9 mouse cellular contexts compared by ENCODE assay signal in genomic region chr11:53931091-53931943, GRCm38 (mm10). TPM values are rescaled to one million over a fixed set of nuclear protein-coding genes. Genes with fewer than 3 reads are reported as not detected.
A peak's percentile ranks its signal among the peaks of the same experiment; 100 is the strongest.
DNase-seq lines count a peak whose midpoint lies in the region; ATAC-seq and TF ChIP-seq lines count a peak whose summit lies in the region.
"Had no signal": no experiment of that assay in that cellular context is flagged by ENCODE, and none has a peak within 500 bp of the region (broad histone marks: within the 10 kb centered on the region; RNA-seq: fewer than 3 reads in every experiment).

No protein-coding gene starts in this region.

- H3K9ac ChIP-seq in MEL (ENCODE audit: control insufficient read depth, low read depth, low read length, poor library complexity, severe bottlenecking), result no peak overlapping the region
- H3K9ac ChIP-seq: limb, embryonic 13.5 days had no signal

- TF ChIP-seq EP300 in MEL (IDR thresholded peaks at IDR 0.05; ENCODE audit: low read depth in 1 of 2, low read length in 2 of 2), result no peak

- no peaks in the 10 kb centered on the region for H3K79me2 ChIP-seq in MEL (ENCODE audit: control insufficient read depth, insufficient read depth, low read length, poor library complexity)

- no peak for TF ChIP-seq POLR2A in MEL (IDR thresholded peaks at IDR 0.05; ENCODE audit: control insufficient read depth in 1 of 2, insufficient read depth in 1 of 2, low read depth in 1 of 2, low read length in 2 of 2, poor library complexity in 1 of 2)

- H3K27ac ChIP-seq in MEL (ENCODE audit: control insufficient read depth, low read depth, low read length), result no peak overlapping the region
- peak overlapping the region; percentile 57; the same call in 1 of the 2 replicates for H3K27ac ChIP-seq in gastrocnemius, adult 2 months
- H3K27ac ChIP-seq: limb, embryonic 13.5 days had no signal

- peak; percentile 63 for DNase-seq in A20 (ENCODE audit: low read depth, low spot score)
- DNase-seq in MEL (ENCODE audit: low read depth, low spot score), result peak; percentile 80
- peak; percentile 59 for DNase-seq in cerebellum, adult 11-12 months
- peak; percentile 69 for DNase-seq in gastrocnemius, adult 2 months
- peak; percentile 53 to 62 for DNase-seq in kidney, postnatal 25 days
- peak; percentile 73 for DNase-seq in lung, postnatal 10 days
- peak; percentile 60 for DNase-seq in right cerebral cortex, postnatal 4 days

- H3K36me3 ChIP-seq in MEL (ENCODE audit: control insufficient read depth in 1 of 2, insufficient read depth in 2 of 2, low read length in 2 of 2), result no peaks in the 10 kb centered on the region
- H3K36me3 ChIP-seq: limb, embryonic 13.5 days had no signal

- H3K27me3 ChIP-seq in MEL (ENCODE audit: control insufficient read depth in 1 of 2, insufficient read depth in 2 of 2, low read length in 2 of 2), result peaks cover 0 to 6% of the 10 kb centered on the region in 2 experiments; a peak in 3 of 4 replicates
- H3K27me3 ChIP-seq: limb, embryonic 13.5 days had no signal

- intact Hi-C loops in gastrocnemius, adult 2 months (cut with DNase I), result loop anchor here (2.0 to 10.0 kb wide), 3 partner anchors 56 to 325 kb away; no protein-coding TSS in a partner anchor

- TF ChIP-seq RAD21 in MEL (IDR thresholded peaks at IDR 0.05; ENCODE audit: low read depth, low read length), result peak; percentile 87

- no peaks in the 10 kb centered on the region for H3K9me3 ChIP-seq in MEL (replicated peaks; ENCODE audit: insufficient read depth, low read length)
- H3K9me3 ChIP-seq: limb, embryonic 13.5 days had no signal

- ATAC-seq in activated CD4-positive, CD25-positive, alpha-beta regulatory T cell, adult 4 months, result no peak

- peak; percentile 61 to 92 (median 80) for TF ChIP-seq CTCF in MEL (IDR thresholded peaks at IDR 0.05 in 2 of 3, conservative IDR thresholded peaks at IDR 0.05 in 1 of 3; ENCODE audit: control insufficient read depth in 1 of 3, insufficient read depth in 1 of 3, low read depth in 2 of 3, low read length in 3 of 3, poor library complexity in 1 of 3, severe bottlenecking in 1 of 3)
- peak; percentile 72 for TF ChIP-seq CTCF in gastrocnemius, adult 2 months (IDR thresholded peaks at IDR 0.05)

- H3K4me1 ChIP-seq in MEL (ENCODE audit: control insufficient read depth in 1 of 2, insufficient read depth in 2 of 2, low read length in 2 of 2), result peaks cover 2 to 4% of the 10 kb centered on the region in 2 experiments; a peak in 3 of 4 replicates

- no peak overlapping the region for H3K4me3 ChIP-seq in MEL (ENCODE audit: control insufficient read depth in 1 of 2, insufficient read depth in 1 of 2, low read depth in 2 of 2, low read length in 2 of 2)
- H3K4me3 ChIP-seq in gastrocnemius, adult 2 months, result peak overlapping the region; percentile 21; the same call in 1 of the 2 replicates
- H3K4me3 ChIP-seq: limb, embryonic 13.5 days had no signal

TF ChIP-seq in MEL, 35 proteins besides CTCF, POLR2A, EP300 and RAD21:
- TF ChIP-seq HCFC1 (IDR thresholded peaks at IDR 0.05; ENCODE audit: low read depth, low read length) (no peak), ZC3H11A (IDR thresholded peaks at IDR 0.05; ENCODE audit: low read depth, low read length) (peak; percentile 73), MAZ (IDR thresholded peaks at IDR 0.05; ENCODE audit: low read depth, low read length) (peak; percentile 81; the same call in 1 of the 2 replicates), ELF1 (IDR thresholded peaks at IDR 0.05; ENCODE audit: low read depth, low read length) (no peak), BHLHE40 (IDR thresholded peaks at IDR 0.05; ENCODE audit: borderline replicate concordance, low read depth, low read length) (0 out of 2 replicates have a peak, but pooled peaks have one; percentile 7), SMC3 (IDR thresholded peaks at IDR 0.05; ENCODE audit: low read depth, low read length) (peak; percentile 88), POLR2AphosphoS2 (IDR thresholded peaks at IDR 0.05; ENCODE audit: low read length) (no peak), RCOR1 (IDR thresholded peaks at IDR 0.05; ENCODE audit: low read depth, low read length) (no peak), TBP (IDR thresholded peaks at IDR 0.05; ENCODE audit: low read depth, low read length) (no peak), GATA1 (IDR thresholded peaks at IDR 0.05; ENCODE audit: low read depth, low read length) (no peak)

RNA-seq across cellular contexts. Expression of gene Slc22a5, which starts 39.9 kb away (rescaled TPM):
- total RNA-seq in MEL (2012; rRNA removed), result 10.2 and 11.8 TPM in 2 replicates
- polyA plus RNA-seq in MEL (2012; ENCODE audit: insufficient read depth in 1 of 2, insufficient read length in 2 of 2, low read depth in 1 of 2, low replicate concordance in 2 of 2, missing spikeins in 1 of 2), result 10 to 100 TPM in 1 of 2 experiments, not detected in 1; 12.5 TPM
- 10 to 100 TPM in 1 of 2 experiments, 1 to 10 TPM in 1; 7.6 to 11.0 TPM for total RNA-seq in gastrocnemius, adult 2 months (2021)
- 10 to 100 TPM; 10.8 to 16.0 TPM for polyA plus RNA-seq in activated CD4-positive, CD25-positive, alpha-beta regulatory T cell, adult 4 months (2017; shearing (Covaris generic))

RNA-seq across cellular contexts. Expression of gene Slc22a21, which starts 48.8 kb away (rescaled TPM):
- 4.2 and 4.7 TPM in 2 replicates for total RNA-seq in MEL (2012; rRNA removed)
- 1 to 10 TPM in 1 of 2 experiments, not detected in 1; 6.9 TPM for polyA plus RNA-seq in MEL (2012; ENCODE audit: insufficient read depth in 1 of 2, insufficient read length in 2 of 2, low read depth in 1 of 2, low replicate concordance in 2 of 2, missing spikeins in 1 of 2)
- total RNA-seq in gastrocnemius, adult 2 months (2021), result 1 to 10 TPM in 1 of 2 experiments, under 1 TPM in 1; 0.94 to 1.2 TPM
- 1 to 10 TPM in 1 of 2 experiments, under 1 TPM in 1; 0.73 to 1.1 TPM for polyA plus RNA-seq in activated CD4-positive, CD25-positive, alpha-beta regulatory T cell, adult 4 months (2017; shearing (Covaris generic))
